Mouse (Mus musculus) intestine, embryonic 15.5 days (tissue): Measurements from ENCODE around the gene Triobp. TPM values are rescaled to one million over a fixed set of nuclear protein-coding genes. Genes with fewer than 3 reads are reported as not detected.

ENCODE experiments used
- ATAC-seq: fragments of 200-750 bp; cut with Nextera tagmentation; 2 replicates; pipeline ENCODE4 v1.8.0; 2017; ENCODE audit warnings: moderate TSS enrichment, moderate library complexity
- H3K27ac ChIP-seq: fragments of 300-500 bp; sonication (generic); 2 replicates; pipeline ENCODE4 v1.5.1; 2015; ENCODE audit warnings: mild to moderate bottlenecking, inconsistent platforms
- H3K27me3 ChIP-seq: fragments of 300-500 bp; sonication (generic); replicated peaks from 2 replicates; pipeline ENCODE4 v1.6.1; 2015; ENCODE audit warnings: inconsistent platforms
- H3K36me3 ChIP-seq: fragments of 300-500 bp; sonication (generic); 2 replicates; pipeline ENCODE4 v1.6.1; 2015; ENCODE audit warnings: inconsistent platforms
- H3K4me1 ChIP-seq: fragments of 300-500 bp; sonication (generic); replicated peaks from 2 replicates; pipeline ENCODE4 v1.6.1; 2015; ENCODE audit warnings: inconsistent platforms
- H3K4me2 ChIP-seq: fragments of 300-500 bp; sonication (generic); replicated peaks from 2 replicates; pipeline ENCODE4 v1.6.1; 2015; ENCODE audit warnings: mild to moderate bottlenecking, inconsistent platforms
- H3K4me3 ChIP-seq: fragments of 300-500 bp; sonication (generic); replicated peaks from 2 replicates; pipeline ENCODE4 v1.5.1; 2015; ENCODE audit warnings: inconsistent platforms
- H3K9ac ChIP-seq: fragments of 300-500 bp; sonication (generic); 2 replicates; pipeline ENCODE4 v1.6.1; 2015; ENCODE audit warnings: inconsistent platforms
- H3K9me3 ChIP-seq: fragments of 300-500 bp; sonication (generic); 2 replicates; pipeline ENCODE4 v1.6.1; 2016; ENCODE audit warnings: inconsistent platforms
- WGBS: fragments of 180-500 bp; shearing (Covaris S2); methylation state at CpG from one replicate; pipeline ENCODE4 v1.1.7; 2015; 5-methylcytosine and 5-hydroxymethylcytosine counted together
- polyA plus RNA-seq: library from polyadenylated mRNA; unstranded; fragments of >200 nt; fragmentation: Nextera tagmentation; extraction: Ambion mirVana; gene quantifications from 2 replicates; pipeline ENCODE4 v1.2.1, GENCODE M21; 2015

The Triobp gene
- polyA plus RNA-seq, 1 experiment from 2014 or later, result 51.5 TPM

DNA sequence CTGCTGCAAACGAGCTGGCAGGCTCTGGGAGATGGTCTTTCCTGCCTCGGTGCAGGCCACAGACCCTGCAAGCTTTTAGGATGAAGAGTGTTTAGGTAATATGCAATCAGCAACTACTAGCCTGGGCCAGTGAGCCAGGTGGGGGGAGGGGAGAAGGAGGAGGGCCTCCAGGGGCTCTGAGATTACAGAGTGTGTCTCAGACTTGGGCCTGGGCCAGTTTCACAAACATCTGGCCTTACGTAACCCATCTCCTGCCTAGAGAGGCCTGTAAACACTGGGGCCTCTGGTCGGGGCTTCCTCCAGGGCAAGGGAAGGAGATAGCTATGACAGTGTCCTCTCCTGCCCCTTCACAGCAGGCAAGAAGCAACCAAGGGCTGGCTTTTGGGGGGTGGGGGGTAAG lies 31.4 kb downstream of the Triobp start:
- peak overlapping the region; percentile 75 for H3K27ac ChIP-seq
- peak; percentile 38 for ATAC-seq
- H3K4me2 ChIP-seq, result peak overlapping the region; percentile 22
- peaks cover 28% of the 10 kb centered on the region for H3K4me1 ChIP-seq
- H3K27me3 ChIP-seq, result no peaks in the 10 kb centered on the region
- no peaks in the 10 kb centered on the region for H3K36me3 ChIP-seq
- peak overlapping the region; percentile 32 for H3K9ac ChIP-seq
- 4% methylated on average over 4 of the region's 4 CpGs for WGBS
- H3K4me3 ChIP-seq, result no peak overlapping the region
- no peaks in the 10 kb centered on the region for H3K9me3 ChIP-seq

DNA sequence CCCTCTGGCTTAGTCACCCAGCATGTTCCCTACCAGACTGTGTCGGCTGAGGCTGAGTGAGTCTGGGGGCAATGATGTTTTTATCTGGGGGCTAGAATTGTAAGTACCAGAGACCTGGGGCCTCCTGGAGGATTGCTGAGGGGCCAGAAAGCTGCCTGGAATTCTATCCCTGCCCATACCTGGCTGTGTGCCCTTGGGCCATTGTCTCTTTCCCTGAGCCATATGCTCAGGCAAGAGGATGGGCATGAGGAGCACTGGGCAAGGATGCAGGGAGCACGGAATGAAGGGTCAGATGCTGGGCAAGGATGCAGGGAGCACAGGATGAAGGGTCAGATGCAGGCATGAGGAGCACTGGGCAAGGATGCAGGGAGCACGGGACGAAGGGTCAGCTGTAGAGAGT lies 32.6 kb downstream of the Triobp start:
- H3K4me1 ChIP-seq, result peaks cover 39% of the 10 kb centered on the region
- 0 out of 2 replicates have a peak overlapping the region, but pooled peaks have one; percentile 75 for H3K27ac ChIP-seq
- 0 out of 2 replicates have a peak, but pooled peaks cover 3% of the 10 kb centered on the region for H3K36me3 ChIP-seq
- no peak for ATAC-seq
- no peak overlapping the region for H3K9ac ChIP-seq
- H3K4me3 ChIP-seq, result no peak overlapping the region
- no peaks in the 10 kb centered on the region for H3K27me3 ChIP-seq
- WGBS, result 84% methylated on average over 4 of the region's 4 CpGs
- H3K9me3 ChIP-seq, result no peaks in the 10 kb centered on the region
- H3K4me2 ChIP-seq, result no peak overlapping the region

DNA sequence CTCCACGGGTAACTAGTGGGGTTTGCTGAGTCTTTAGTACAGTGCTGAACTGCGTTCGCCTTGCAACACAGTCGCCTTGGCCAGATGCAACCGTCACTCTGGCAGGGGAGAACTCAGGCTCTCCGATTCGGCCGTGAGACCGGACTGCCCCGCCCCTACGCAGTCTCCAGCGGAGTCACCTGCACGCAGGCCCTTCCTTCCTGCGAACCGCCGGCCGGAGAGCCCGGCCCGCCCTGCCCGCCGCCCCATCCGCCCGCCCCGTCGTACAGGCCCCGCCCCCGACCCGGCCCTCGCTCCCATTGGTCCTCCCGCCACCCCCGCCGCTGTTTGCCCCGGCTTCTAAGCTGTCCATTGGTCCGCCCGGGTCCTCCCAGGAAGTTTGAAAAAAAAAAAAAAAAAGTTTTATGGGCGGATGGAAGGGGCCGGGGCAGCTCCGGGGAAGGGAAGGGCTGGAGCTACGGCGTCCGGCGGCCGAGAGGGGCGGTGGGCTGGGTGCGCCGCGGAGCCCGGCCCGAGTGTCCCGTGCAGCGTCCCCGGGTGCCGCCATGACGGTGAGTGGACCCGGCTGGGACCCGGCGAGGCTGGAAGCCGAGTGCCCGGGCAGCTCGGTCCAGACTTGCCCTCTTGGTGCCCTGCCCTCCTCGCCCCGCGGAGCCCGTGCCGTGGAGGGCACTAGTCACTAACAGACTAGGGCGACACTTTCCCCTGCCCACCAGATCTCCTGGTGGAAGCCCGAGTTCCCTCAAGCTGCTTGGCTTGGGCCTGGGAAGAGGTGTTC lies 35.3 kb downstream of the Triobp start:
- peak overlapping the region; percentile 77 for H3K4me3 ChIP-seq
- no peaks in the 10 kb centered on the region for H3K9me3 ChIP-seq
- H3K9ac ChIP-seq, result peak overlapping the region; percentile 78
- peaks cover 52% of the 10 kb centered on the region for H3K4me1 ChIP-seq
- H3K36me3 ChIP-seq, result 0 out of 2 replicates have a peak, but pooled peaks cover 3% of the 10 kb centered on the region
- ATAC-seq, result peak; percentile 92
- peak overlapping the region; percentile 77 for H3K4me2 ChIP-seq
- no peaks in the 10 kb centered on the region for H3K27me3 ChIP-seq
- under 1% methylated on average over 64 of the region's 67 CpGs for WGBS
- H3K27ac ChIP-seq, result peak overlapping the region; percentile 93

DNA sequence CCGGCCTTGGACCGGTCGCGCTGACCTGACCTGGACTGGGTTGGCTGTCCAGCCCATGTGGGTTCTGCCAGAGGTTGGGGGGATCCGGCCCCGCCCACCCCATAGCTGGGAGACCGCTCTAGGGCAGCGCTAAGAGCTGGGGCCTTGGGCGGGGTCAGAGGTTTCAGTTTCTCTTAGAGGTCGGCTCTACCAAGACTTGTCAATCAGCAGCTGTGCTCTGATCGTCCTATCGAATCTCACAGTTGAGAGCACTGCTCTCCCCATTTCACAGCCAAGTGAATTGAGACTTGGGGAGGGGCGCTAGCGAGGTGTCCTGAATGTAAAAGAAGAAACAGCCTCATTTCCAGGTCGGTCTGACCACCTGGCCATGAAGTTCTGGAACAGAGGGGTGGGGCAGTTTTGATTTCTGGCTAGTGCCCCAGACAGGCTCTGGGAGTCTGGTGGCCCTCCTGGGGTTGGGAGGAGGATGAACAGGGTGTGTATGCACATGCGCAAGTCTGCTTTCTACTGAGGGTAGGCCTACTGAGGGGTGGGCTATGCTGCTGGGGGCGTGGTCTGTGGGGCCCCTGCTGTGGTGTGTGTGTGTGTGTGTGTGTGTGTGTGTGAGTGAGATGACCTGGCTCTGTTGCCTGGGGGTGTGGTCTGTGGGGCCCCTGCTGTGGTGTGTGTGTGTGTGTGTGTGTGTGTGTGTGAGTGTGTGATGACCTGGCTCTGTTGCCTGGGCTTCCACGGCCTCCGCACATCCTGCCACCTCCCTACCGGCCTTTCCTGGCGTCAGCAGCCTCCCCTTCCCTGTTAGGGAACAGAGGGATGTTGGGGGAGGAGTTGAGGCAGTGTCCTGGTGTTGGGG lies 36.1 kb downstream of the Triobp start:
- ATAC-seq, result peak; percentile 48
- WGBS, result under 1% methylated on average over 21 of the region's 21 CpGs
- Histone ChIP-seq H3K27ac (peak overlapping the region; percentile 93), H3K4me1 (peaks cover 50% of the 10 kb centered on the region), H3K4me2 (peak overlapping the region; percentile 77), H3K4me3 (peak overlapping the region; percentile 77), H3K36me3 (0 out of 2 replicates have a peak, but pooled peaks cover 5% of the 10 kb centered on the region), H3K9ac (peak overlapping the region; percentile 78), H3K9me3 (no peaks in the 10 kb centered on the region), H3K27me3 (no peaks in the 10 kb centered on the region)

DNA sequence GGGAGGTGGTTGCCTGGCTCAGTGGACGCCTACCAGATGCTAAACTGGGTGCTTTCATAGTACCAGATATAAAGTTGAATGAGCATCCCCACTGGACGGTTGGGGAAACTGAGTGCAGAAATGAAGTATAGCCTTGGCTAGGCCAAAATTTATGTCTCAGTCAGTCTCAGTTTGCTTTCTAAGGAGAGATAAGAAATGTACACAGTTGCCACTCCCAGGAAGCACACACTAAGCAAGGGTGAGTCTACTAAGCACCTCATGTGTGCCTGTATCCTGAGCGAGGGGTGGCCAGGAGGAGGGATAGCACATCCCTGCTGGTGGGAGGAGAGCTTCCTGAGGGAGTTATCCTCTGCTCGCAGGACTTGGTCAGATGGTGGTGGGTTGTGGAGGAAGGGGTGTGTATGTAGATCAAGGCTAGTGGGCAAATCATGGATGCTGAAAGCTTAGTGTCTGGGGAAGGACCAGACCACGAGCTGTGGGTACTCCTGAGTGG lies 36.8 kb downstream of the Triobp start:
- Histone ChIP-seq H3K27ac (peak overlapping the region; percentile 93), H3K36me3 (0 out of 2 replicates have a peak, but pooled peaks cover 7% of the 10 kb centered on the region)

DNA sequence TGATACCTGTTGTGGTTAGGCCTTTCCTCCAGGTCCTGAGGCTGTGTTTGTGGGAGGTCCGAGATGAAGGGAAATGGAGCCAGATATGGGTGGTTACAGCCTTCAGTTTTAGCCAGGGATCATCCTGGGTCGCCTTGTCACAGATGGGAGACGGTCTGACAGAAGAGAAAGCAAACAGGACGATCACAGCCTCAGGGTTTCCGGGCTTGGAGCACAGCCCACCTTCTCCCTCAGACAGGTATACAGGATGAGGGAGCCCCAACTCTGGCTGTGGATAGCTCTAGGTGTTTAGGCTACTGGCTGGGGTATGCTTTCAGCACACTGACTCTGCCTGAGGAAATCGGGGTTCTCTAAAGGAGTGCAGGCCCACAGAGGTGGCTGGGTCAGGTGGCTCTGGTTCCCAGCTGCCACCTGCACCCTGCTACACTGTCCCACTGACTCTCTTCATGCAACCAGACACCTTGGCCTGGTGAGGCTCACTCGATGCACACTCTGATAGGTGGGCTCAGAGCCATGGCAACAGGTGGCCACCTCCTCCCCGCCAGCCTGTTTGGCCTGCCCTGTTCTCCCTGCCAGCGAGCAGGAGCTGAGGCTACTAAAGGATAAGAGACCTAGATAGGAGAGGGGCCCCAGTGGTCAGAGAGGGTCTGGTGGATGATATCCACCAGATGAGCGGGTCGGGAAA lies 39.2 kb downstream of the Triobp start:
- peaks cover 28% of the 10 kb centered on the region for H3K36me3 ChIP-seq
- ATAC-seq, result no peak
- WGBS, result 57% methylated on average over 11 of the region's 11 CpGs
- H3K9ac ChIP-seq, result 0 out of 2 replicates have a peak overlapping the region, but pooled peaks have one; percentile 4
- peaks cover 38% of the 10 kb centered on the region for H3K4me1 ChIP-seq
- no peak overlapping the region for H3K27ac ChIP-seq
- no peaks in the 10 kb centered on the region for H3K9me3 ChIP-seq
- H3K4me2 ChIP-seq, result no peak overlapping the region
- H3K27me3 ChIP-seq, result no peaks in the 10 kb centered on the region
- no peak overlapping the region for H3K4me3 ChIP-seq

More for the DNA sequence above, 36.8 kb downstream of the Triobp start:
- peak overlapping the region; percentile 77 for H3K4me3 ChIP-seq
- no peaks in the 10 kb centered on the region for H3K9me3 ChIP-seq
- no peak for ATAC-seq
- WGBS, result 21% methylated on average over 5 of the region's 5 CpGs
- H3K27me3 ChIP-seq, result no peaks in the 10 kb centered on the region
- H3K4me1 ChIP-seq, result peaks cover 45% of the 10 kb centered on the region
- H3K4me2 ChIP-seq, result peak overlapping the region; percentile 77
- H3K9ac ChIP-seq, result peak overlapping the region; percentile 78; the same call in 1 of the 2 replicates

DNA sequence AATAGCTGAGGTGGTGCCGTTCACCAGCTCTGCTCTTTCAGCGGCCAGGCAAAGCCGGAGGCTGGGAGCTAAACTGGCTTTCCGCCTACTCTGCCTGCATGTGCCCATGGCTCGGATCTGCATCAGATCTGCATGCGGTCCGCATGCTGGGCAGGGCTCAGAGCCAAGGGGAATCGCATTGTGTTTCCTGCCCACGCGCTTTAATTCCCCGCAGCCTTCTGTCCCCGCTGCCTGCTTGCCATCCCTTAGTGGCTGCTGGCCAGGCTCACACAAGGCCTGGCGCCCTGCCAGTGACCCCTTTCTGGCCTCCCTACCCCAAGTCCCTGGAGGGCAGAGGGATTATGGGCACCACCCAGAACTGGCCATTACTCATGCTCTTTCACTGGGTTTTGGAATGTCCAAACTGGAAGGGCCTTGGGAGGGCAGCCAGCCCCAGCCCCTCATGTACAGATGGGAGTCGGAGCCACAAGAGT lies 41.0 kb downstream of the Triobp start:
- Histone ChIP-seq H3K4me1 (peaks cover 33% of the 10 kb centered on the region), H3K4me3 (no peak overlapping the region), H3K27me3 (no peaks in the 10 kb centered on the region), H3K9me3 (no peaks in the 10 kb centered on the region), H3K4me2 (no peak overlapping the region), H3K36me3 (peaks cover 46% of the 10 kb centered on the region), H3K27ac (0 out of 2 replicates have a peak overlapping the region, but pooled peaks have one; percentile 1), H3K9ac (no peak overlapping the region)
- no peak for ATAC-seq
- 75% methylated on average over 14 of the region's 14 CpGs for WGBS

DNA sequence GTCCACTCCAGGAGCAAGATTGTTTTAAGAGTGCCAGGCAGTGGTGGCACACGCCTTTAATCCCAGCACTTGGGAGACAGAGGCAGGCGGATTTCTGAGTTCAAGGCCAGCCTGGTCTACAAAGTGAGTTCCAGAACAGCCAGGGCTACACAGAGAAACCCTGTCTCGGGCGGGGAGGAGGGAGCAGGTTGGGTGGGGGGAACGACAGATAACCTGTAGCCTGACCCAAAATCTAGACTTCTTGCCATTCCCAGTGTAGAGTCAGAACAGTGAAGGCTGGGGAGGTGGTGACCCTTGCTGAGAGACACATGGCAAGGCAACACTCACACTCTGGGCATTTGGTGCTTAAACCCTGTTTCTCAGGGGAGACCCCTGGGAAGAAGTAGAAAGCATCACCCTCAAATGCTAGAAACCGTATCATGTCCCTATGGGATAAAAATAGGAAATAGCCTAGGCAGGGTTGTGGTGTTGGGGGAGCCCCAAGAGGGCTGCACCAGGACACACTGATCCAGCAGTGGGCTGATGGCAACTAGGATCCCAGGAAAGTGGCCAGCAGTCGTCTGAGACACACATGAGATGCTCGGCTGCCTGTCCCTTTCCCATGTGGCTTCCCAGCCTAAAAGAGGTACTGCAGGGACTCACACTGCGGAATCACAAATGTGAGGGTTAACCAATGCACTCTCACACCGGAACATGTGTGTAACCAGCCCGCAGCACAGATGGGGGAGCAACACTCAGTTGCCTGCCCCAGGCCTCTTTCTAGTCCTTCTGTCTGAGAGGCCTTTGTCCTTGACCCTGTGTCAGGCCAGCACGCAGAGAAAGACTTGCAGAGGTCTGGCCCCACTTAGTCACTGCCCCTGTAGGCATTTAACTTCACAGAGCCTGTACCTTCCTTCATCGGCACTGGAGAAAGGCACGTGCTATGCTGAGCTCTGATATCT lies 41.9 kb downstream of the Triobp start:
- Histone ChIP-seq H3K4me1 (peaks cover 24% of the 10 kb centered on the region), H3K9me3 (no peaks in the 10 kb centered on the region), H3K4me3 (no peak overlapping the region), H3K4me2 (no peak overlapping the region), H3K27me3 (no peaks in the 10 kb centered on the region), H3K27ac (no peak overlapping the region), H3K9ac (no peak overlapping the region), H3K36me3 (peaks cover 55% of the 10 kb centered on the region)
- WGBS, result 88% methylated on average over 14 of the region's 14 CpGs
- ATAC-seq, result no peak

DNA sequence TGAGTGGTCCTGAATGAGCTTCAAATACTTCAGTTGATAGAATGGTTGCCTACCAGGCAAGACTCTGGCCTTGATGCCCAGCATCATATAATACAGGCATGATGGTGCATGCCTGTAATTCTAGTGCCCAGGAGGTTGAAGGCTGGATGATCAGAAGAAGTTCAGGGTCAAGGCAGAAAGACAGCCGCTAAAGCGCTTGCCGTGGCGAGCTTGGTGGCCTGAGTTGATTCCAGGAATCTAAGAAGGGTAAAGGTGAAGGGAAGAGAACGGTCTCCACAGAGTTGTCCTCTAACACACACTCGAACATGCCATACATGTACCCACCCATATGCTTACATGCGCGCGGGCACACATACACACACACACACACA lies 42.6 kb downstream of the Triobp start:
- Histone ChIP-seq H3K4me1 (peaks cover 19% of the 10 kb centered on the region), H3K9ac (no peak overlapping the region), H3K27ac (no peak overlapping the region), H3K4me3 (no peak overlapping the region), H3K4me2 (no peak overlapping the region), H3K9me3 (no peaks in the 10 kb centered on the region), H3K36me3 (peaks cover 54% of the 10 kb centered on the region), H3K27me3 (no peaks in the 10 kb centered on the region)
- no peak for ATAC-seq
- 96% methylated on average over 9 of the region's 9 CpGs for WGBS

DNA sequence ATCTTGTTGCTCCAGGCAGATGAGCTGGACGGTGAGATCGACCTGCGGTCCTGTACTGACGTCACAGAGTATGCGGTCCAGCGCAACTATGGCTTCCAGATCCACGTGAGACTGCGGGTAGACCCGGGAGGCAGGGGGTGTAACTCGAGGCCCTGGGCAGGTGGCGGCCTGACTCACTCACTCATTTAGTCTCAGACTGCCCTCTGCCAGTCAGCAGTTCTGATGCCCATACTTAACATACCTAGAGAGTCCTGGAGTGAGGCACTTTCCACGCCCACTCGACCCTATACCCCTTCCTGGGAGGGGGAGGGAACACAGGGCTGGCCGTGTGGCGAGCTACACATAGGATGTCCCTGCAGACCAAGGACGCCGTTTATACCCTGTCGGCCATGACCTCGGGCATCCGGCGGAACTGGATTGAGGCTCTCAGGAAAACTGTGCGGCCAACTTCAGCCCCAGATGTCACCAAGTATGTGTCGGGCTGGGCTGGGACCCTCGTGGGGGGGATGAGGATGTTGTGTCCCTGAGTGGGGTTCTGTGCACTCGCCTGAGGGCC lies 43.5 kb downstream of the Triobp start:
- no peak overlapping the region for H3K4me2 ChIP-seq
- peaks cover 13% of the 10 kb centered on the region for H3K4me1 ChIP-seq
- H3K27me3 ChIP-seq, result no peaks in the 10 kb centered on the region
- H3K9ac ChIP-seq, result no peak overlapping the region
- H3K9me3 ChIP-seq, result no peaks in the 10 kb centered on the region
- H3K36me3 ChIP-seq, result peaks cover 54% of the 10 kb centered on the region
- no peak overlapping the region for H3K27ac ChIP-seq
- WGBS, result 94% methylated on average over 25 of the region's 25 CpGs
- ATAC-seq, result no peak
- H3K4me3 ChIP-seq, result no peak overlapping the region

DNA sequence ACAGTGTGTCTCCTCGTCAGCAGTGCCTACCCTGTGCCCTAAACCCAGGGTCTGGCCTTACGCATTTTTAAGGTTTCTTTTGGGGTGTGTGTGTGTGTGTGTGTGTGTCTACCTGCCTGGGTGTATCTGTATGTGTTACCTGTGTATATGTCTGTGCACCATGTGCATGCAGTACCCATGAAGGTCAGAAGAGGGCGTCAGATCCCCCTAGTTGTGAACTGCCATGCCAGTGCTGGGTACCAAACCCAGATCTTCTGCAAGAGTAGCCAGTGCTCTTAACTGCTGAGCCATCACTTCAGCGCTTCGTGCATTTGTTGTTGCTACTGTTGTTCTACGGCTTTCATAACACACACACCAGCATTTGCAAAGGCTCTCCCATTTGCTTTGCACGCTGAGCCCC lies 44.7 kb downstream of the Triobp start:
- Histone ChIP-seq H3K4me2 (no peak overlapping the region), H3K27ac (no peak overlapping the region), H3K27me3 (no peaks in the 10 kb centered on the region), H3K9me3 (no peaks in the 10 kb centered on the region), H3K4me1 (peaks cover 5% of the 10 kb centered on the region; the same call in 1 of the 2 replicates), H3K36me3 (peaks cover 54% of the 10 kb centered on the region), H3K9ac (no peak overlapping the region), H3K4me3 (no peak overlapping the region)
- 91% methylated on average over 7 of the region's 7 CpGs for WGBS
- no peak for ATAC-seq
